Mouse (Mus musculus) left cerebral cortex, adult 8-10 months (tissue): ENCODE results near the gene Gtf2h1. TPM values are rescaled to one million over a fixed set of nuclear protein-coding genes. Genes with fewer than 3 reads are reported as not detected.
"Not testable (repeated sequence)": the region's sequence is repeated elsewhere in the genome, so short reads cannot be mapped to it uniquely, and the experiment has no call there.

Source experiments
- DNase-seq, 2 experiments: peaks; one replicate each; pipeline ENCODE4 v3.0.0; 2022; ENCODE audit warnings: low spot score in 2 of 2
- total RNA-seq, 4 experiments: library from RNA; stranded (reverse); gene quantifications; 2 replicates each; pipeline ENCODE4 v1.2.4; 2022

Gtf2h1 gene
- 10 to 100 TPM; 35.7 to 41.7 (median 37.8) TPM for total RNA-seq

DNA sequence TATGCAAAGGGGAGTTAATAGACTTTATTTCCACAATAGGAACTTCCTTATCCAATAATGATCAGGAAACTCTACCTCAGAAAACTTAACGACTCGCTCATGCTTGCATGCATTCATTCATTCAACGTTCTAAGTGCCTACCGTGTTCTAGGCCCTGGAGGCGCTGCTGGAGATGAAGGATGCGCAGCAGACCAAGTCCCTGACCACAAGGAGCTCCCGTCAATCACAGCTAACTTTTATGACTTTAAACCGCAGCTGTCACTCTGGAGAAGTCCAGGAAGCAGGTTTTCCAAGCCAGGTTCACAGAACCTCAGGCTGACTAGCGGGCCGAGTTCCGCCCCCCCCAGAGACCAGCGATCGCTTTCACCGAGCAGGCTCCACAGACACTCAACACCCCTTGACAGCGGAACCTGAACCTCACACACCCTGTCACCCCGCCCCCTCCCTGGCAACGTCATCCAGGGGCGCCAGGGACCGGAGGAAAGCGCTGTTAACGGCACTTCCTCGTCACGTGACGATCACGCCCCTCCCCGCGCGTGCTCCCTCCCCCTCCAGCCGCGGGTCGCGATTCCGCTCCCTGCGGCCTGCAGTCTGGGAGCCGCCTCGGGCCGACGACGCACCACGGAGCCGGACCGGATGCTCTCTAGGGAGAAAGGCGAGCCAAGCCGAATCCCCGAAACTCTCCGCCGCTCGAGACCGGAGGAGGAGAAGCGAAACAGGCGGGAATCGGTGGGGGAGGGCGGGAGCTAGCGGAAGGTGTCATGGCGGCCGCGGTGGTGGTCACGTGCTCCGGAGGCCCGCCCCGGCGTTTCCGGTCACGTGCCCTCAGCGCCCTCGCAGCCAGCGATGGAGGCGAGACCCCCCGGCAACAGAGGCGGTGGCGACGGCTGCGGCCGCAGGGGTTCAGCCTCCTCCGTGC, at the start of gene Gtf2h1, which contains the start of gene Hps5:
Gene Gtf2h1 (plus strand): TSS at position 817 of the 919 bp plus-strand sequence.
Gene Hps5 (minus strand): TSS at position 778 of the 919 bp plus-strand sequence.
- peak; percentile 95 to 96 for DNase-seq

DNA sequence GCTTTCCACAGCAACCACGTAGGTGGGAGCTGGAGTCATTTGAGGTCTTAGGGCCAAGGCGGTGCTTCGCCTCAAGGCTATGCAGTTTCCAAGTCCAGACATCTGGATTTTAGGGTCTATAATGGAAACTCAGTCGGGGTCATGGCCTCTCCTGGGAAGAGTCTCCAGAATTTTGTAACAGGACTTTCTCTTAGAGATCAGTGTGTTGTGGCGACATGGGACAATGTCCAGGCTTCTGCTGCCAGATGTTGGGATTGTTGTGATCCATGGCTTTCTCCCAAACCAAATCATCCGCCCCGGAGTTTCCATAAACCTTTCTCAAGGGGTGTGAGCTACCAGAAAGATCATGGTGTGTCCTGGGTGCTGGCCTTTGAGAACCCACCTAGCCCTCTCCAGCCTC, 49.5 kb upstream of the Gtf2h1 start:
- DNase-seq: no peak

DNA sequence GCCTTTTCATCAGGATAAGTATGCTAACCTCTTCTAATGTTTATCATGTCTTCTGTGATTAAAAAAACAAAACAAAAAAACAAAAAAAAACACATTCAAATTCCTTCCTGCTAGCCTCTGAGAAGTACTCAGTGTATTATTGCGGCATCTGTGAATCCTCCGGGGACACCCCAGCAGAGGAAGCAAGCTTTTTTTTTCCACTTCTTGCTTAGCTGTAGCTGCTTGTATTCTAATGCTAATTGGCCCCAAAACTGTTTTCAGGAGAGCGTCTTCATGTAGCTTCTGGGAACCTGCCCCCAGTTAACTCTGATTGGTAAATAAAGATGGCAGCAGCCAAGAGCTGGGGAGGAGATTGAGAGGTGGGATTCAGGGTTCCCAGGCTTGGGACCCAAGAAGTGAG, 47.4 kb upstream of the Gtf2h1 start:
- DNase-seq: no peak

- no peak for DNase-seq
These were observed 44.4 kb upstream of the Gtf2h1 start, which contains the start of gene Saa2 for GRCm38 (mm10) chr7:46751490-46751889. Saa2 (plus strand) TSS chr7:46751790.

- DNase-seq: no peak
These were observed 34.7 kb upstream of the Gtf2h1 start for GRCm38 (mm10) chr7:46761049-46761795.

- DNase-seq: no peak
These were observed 33.3 kb upstream of the Gtf2h1 start for GRCm38 (mm10) chr7:46762601-46763000.

- no peak for DNase-seq
These were observed 31.2 kb upstream of the Gtf2h1 start for GRCm38 (mm10) chr7:46764672-46765071.

- DNase-seq: no peak
These were observed 28.5 kb upstream of the Gtf2h1 start for GRCm38 (mm10) chr7:46767371-46767770.

DNA sequence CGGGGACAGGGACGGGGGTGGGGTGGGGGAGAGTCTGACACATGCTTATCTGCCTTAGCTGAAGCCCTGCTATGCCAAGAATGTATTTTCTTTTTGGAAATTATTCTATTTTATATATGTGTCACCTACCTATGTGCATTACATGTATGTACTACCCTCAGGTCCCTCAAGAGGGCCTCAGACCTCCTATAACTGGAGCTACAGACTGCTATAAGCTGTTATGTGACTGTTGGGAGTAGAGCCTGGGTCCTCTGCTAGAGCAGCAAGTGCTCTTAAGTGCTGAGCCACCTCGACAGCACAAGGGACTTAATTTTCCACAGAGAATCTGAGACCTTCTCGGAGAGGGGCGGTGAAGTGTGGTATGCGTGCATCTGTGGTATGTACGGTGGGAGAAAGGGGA, 27.5 kb upstream of the Gtf2h1 start:
- DNase-seq: no peak

- DNase-seq: peak; percentile 10
These were observed 25.2 kb upstream of the Gtf2h1 start for GRCm38 (mm10) chr7:46770706-46771105.

GRCm38 (mm10) chr7:46789177-46789849, 6.6 kb upstream of the Gtf2h1 start:
- no peak for DNase-seq

- no peak for DNase-seq
These were observed 2.0 kb upstream of the Gtf2h1 start for GRCm38 (mm10) chr7:46793871-46794270.

- no peak for DNase-seq
These were observed 340 bp downstream of the Gtf2h1 start for GRCm38 (mm10) chr7:46796206-46796679.

DNA sequence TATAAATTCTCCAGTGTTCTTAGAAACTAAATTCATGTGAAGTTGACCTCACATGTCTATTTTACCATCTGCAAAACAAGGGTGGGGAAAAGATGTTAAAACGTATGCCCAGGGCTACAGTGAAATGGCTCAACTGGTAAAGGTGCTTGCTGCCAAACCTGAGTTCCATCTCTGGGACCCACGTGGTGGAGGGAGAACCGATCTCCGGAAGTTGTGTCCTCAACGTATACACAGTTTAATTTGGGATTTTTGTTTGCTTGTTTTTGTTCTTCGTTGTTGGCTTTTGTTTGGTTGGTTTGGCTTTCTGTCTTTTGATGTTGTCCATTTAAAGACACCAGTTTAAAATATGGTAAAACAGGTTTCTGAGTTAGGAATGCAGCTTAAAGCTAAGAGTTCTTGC, 876 bp downstream of the Gtf2h1 start:
- no peak for DNase-seq

DNA sequence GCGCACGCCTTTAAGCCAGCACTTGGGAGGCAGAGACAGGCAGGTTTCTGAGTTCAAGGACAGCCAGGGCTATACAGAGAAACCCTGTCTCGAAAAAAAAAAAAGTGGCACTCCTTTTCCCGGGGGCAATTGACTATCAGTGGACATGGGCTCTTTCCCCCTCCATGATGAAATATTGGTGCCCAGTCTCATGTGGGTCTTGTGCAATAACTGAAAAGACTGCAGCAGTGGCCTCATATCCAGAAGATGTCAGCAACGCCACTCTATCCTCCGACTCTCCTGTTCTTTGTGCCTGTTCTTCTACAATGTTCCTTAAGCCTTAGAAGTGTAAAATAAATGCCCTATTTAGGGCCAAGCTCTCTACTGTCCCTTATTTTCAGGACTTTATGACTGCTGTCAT, 14.4 kb downstream of the Gtf2h1 start:
- no peak for DNase-seq

GRCm38 (mm10) chr7:46814012-46814411, 18.1 kb downstream of the Gtf2h1 start:
- no peak for DNase-seq

DNA sequence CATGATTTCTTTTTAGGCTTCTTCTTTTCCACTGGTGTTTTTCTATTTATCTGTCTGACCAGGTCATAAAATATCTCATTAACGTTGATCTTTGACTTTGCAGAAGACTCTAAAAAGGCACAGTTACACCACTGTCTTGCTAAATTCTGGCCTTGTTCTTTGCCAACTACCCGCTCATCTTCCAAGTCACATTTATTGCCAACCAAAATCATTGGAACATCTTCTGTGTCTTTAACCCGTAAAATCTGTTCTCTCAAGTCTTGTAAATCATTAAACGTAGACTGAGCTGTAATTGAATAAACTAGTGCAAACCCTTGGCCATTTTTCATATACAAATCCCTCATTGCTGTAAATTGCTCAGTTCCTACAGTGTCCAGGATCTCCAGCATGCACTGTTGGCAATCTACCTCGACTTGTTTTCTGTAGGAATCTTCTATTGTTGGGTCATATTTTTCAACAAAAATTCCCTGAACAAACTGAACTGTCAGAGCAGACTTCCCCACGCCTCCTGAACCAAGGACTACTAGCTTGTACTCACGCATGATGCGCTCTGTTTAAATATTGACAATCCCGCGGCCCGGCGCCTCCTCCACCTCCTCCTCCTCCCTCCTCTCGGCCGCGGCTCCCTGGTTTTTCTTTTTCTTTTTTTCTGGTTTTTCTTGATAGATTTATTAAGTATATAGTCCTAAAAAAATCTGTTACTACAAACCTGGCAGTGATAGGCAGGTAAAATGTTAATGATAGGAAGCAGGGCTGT, 25.2 kb downstream of the Gtf2h1 start:
- not testable (repeated sequence) for DNase-seq

GRCm38 (mm10) chr7:46827046-46827802, 31.3 kb downstream of the Gtf2h1 start:
- DNase-seq: no peak

GRCm38 (mm10) chr7:46827803-46828184, 31.9 kb downstream of the Gtf2h1 start:
- DNase-seq: no peak

- DNase-seq: no peak
These were observed 34.0 kb downstream of the Gtf2h1 start for GRCm38 (mm10) chr7:46829911-46830310.
